Mouse (Mus musculus) erythroblast, adult 5-6 weeks (primary cell): ENCODE results near the gene Wfdc9. TPM values are rescaled to one million over a fixed set of nuclear protein-coding genes. Genes with fewer than 3 reads are reported as not detected.

Experiments used
- ATAC-seq: replicated peaks from 2 replicates; pipeline ENCODE4 v1.8.0; 2016; ENCODE audit warnings: moderate number of reproducible peaks, mild to moderate bottlenecking, moderate TSS enrichment, inconsistent platforms; ENCODE audit not compliant: poor library complexity, low FRiP score, severe bottlenecking
- total RNA-seq, 2 experiments: library from RNA; stranded (forward) in 1 of 2; stranded (reverse) in 1 of 2; fragments of 150-400 nt in 1 of 2; fragments of 200-764, 138-1000 nt in 1 of 2; gene quantifications; 2 replicates each; pipeline versions ENCODE4 v1.2.3 to v1.2.4; 2015 to 2017; ENCODE audit warnings: low replicate concordance in 2 of 2

The Wfdc9 gene
- total RNA-seq (2015; ENCODE audit: low replicate concordance) (not detected in 2 replicates), total RNA-seq (2017; ENCODE audit: low replicate concordance) (not detected in 2 replicates)

- ATAC-seq, result no peak
Observed at GRCm38 (mm10) chr2:164656483-164656882, at the start of gene Wfdc9. TSS of gene Wfdc9 (minus strand) at chr2:164656583.

GRCm38 (mm10) chr2:164705991-164706390, 49.6 kb upstream of the Wfdc9 start:
- no peak for ATAC-seq

- no peak for ATAC-seq
Observed at GRCm38 (mm10) chr2:164705328-164705727, 48.9 kb upstream of the Wfdc9 start.

- peak; percentile 60; the same call in 1 of the 2 replicates for ATAC-seq
Observed at GRCm38 (mm10) chr2:164704235-164704634, 47.9 kb upstream of the Wfdc9 start.

GRCm38 (mm10) chr2:164701761-164702160, 45.4 kb upstream of the Wfdc9 start:
- no peak for ATAC-seq

GRCm38 (mm10) chr2:164700959-164701358, 44.6 kb upstream of the Wfdc9 start:
- ATAC-seq, result no peak

- ATAC-seq, result no peak
Observed at GRCm38 (mm10) chr2:164698201-164698600, 41.8 kb upstream of the Wfdc9 start, which contains the start of gene Spint4. TSS of gene Spint4 (plus strand) at chr2:164698501.

GRCm38 (mm10) chr2:164684807-164685206, 28.4 kb upstream of the Wfdc9 start, which contains the start of gene Wfdc13:
TSS of gene Wfdc13 (plus strand) at chr2:164685107.
- ATAC-seq, result no peak

- ATAC-seq, result no peak
Observed at GRCm38 (mm10) chr2:164679906-164680305, 23.5 kb upstream of the Wfdc9 start.

- ATAC-seq, result peak; percentile 79
Observed at GRCm38 (mm10) chr2:164678848-164679625, 22.7 kb upstream of the Wfdc9 start.

- no peak for ATAC-seq
Observed at GRCm38 (mm10) chr2:164676916-164677685, 20.7 kb upstream of the Wfdc9 start.

- no peak for ATAC-seq
Observed at GRCm38 (mm10) chr2:164676103-164676502, 19.7 kb upstream of the Wfdc9 start.

- no peak for ATAC-seq
Observed at GRCm38 (mm10) chr2:164673987-164674386, 17.6 kb upstream of the Wfdc9 start, which contains the start of gene Wfdc11. TSS of gene Wfdc11 (minus strand) at chr2:164674087.

GRCm38 (mm10) chr2:164670938-164671337, 14.6 kb upstream of the Wfdc9 start:
- no peak for ATAC-seq

- no peak for ATAC-seq
Observed at GRCm38 (mm10) chr2:164670261-164670660, 13.9 kb upstream of the Wfdc9 start.

- no peak for ATAC-seq
Observed at GRCm38 (mm10) chr2:164664851-164665250, 8.5 kb upstream of the Wfdc9 start.

GRCm38 (mm10) chr2:164655858-164656257, 525 bp downstream of the Wfdc9 start, which contains the start of gene Wfdc10:
TSS of gene Wfdc10 (plus strand) at chr2:164656046.
- ATAC-seq, result peak; percentile 76; the same call in 1 of the 2 replicates

GRCm38 (mm10) chr2:164641881-164642673, 14.3 kb downstream of the Wfdc9 start:
- ATAC-seq, result no peak

GRCm38 (mm10) chr2:164641129-164641528, 15.3 kb downstream of the Wfdc9 start:
- no peak for ATAC-seq

GRCm38 (mm10) chr2:164638696-164639095, 17.7 kb downstream of the Wfdc9 start, which contains the start of gene Wfdc16:
TSS of gene Wfdc16 (minus strand) at chr2:164638796.
- no peak for ATAC-seq
